Mouse (Mus musculus) liver, embryonic 14.5 days (tissue): ENCODE results near the gene Sema7a.

ENCODE experiments used
- CTCF ChIP-seq: IDR thresholded peaks from 2 replicates; pipeline ENCODE4 v1.5.1; 2016; ENCODE audit warnings: antibody characterized with exemption, low read depth, control low read depth
- EP300 ChIP-seq: IDR thresholded peaks from 2 replicates; pipeline ENCODE4 v1.6.1; 2016; ENCODE audit warnings: antibody characterized with exemption, low read depth

DNA sequence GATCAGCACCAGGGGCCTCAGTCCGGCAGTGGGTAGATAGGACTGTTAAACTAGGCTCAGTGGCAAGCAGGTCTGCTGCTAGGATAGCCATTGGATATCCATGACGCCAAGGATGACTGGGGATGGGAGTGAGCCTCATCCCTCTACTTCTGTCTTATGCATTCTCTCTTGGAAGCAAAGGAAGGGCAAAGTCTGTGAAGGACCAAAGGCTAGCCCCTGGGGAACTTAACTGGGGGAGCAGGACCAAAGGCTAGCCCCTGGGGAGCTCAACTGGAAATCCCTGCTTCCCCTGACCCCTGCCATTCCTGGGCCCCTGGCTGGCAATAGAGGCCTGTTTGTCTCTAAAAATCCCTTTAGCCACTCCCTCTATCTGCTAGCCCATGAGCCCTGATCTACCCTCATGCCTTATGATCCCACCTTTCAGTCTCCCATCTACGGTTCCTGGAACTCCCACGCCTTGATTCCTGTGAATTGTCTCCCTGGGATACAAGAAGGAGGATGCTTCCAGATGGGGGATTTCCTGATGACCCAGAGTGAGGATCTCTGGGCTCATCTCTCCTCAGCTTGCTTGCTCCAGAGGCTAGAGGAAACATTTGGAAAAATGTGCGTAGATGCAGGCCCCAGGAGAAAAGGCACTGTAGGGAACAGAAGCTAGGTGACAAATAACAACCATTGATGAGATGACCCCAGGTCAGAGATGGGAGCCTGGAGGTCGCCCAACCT lies 24.8 kb downstream of the Sema7a start:
- TF ChIP-seq EP300 (no peak), CTCF (no peak)
